Mouse (Mus musculus) thymus, adult 2 months (tissue): ENCODE data around the gene Krt222. TPM values are rescaled to one million over a fixed set of nuclear protein-coding genes. Genes with fewer than 3 reads are reported as not detected.
A peak's percentile ranks its signal among the peaks of the same experiment; 100 is the strongest.

Experiments used
- DNase-seq: peaks from one replicate; pipeline ENCODE4 v3.0.0; 2021
- H3K27ac ChIP-seq: fragments of 200-500 bp; 2 replicates; pipeline ENCODE4 v1.5.1; 2012; ENCODE audit warnings: low read length, control low read depth; ENCODE audit not compliant: control insufficient read depth, insufficient read depth
- H3K27me3 ChIP-seq: fragments of 200-500 bp; 2 replicates; pipeline ENCODE4 v1.6.1; 2012; ENCODE audit warnings: mild to moderate bottlenecking, low read length, moderate library complexity, mixed read lengths; ENCODE audit not compliant: control insufficient read depth, insufficient read depth
- H3K36me3 ChIP-seq: fragments of 200-500 bp; 2 replicates; pipeline ENCODE4 v1.6.1; 2012; ENCODE audit warnings: mild to moderate bottlenecking, low read length, moderate library complexity; ENCODE audit not compliant: control insufficient read depth, insufficient read depth
- H3K4me1 ChIP-seq: fragments of 200-500 bp; replicated peaks from 2 replicates; pipeline ENCODE4 v1.6.1; 2012; ENCODE audit warnings: low read length; ENCODE audit not compliant: control insufficient read depth, insufficient read depth
- H3K4me3 ChIP-seq: fragments of 200-500 bp; 2 replicates; pipeline ENCODE4 v1.5.1; 2012; ENCODE audit warnings: mild to moderate bottlenecking, low read length, control low read depth, moderate library complexity; ENCODE audit not compliant: control insufficient read depth, insufficient read depth
- CTCF ChIP-seq: fragments of 200-500 bp; IDR thresholded peaks from 2 replicates; pipeline ENCODE4 v1.5.1; 2012; ENCODE audit warnings: mild to moderate bottlenecking, control low read depth, low read length, moderate library complexity, borderline replicate concordance; ENCODE audit not compliant: control insufficient read depth, poor library complexity, insufficient read depth; ENCODE audit errors: extremely low read depth
- POLR2A ChIP-seq: fragments of 200-500 bp; IDR thresholded peaks from 2 replicates; pipeline ENCODE4 v1.6.1; 2012; ENCODE audit warnings: mild to moderate bottlenecking, low read length, control low read depth, moderate library complexity; ENCODE audit not compliant: control insufficient read depth, poor library complexity, insufficient read depth; ENCODE audit errors: extremely low read depth
- WGBS: fragments of 180-500 bp; shearing (Covaris S2); methylation state at CpG from one replicate; pipeline ENCODE4 v1.1.7; 2018; 5-methylcytosine and 5-hydroxymethylcytosine counted together
- polyA plus RNA-seq: library from polyadenylated mRNA; depleted of rRNA; stranded (reverse); fragments of >200 nt; gene quantifications from 2 replicates; pipeline ENCODE4 v1.2.3, GENCODE M21; 2012; rRNA removed

The Krt222 gene
- polyA plus RNA-seq, 1 experiment, result 0.40 TPM

DNA sequence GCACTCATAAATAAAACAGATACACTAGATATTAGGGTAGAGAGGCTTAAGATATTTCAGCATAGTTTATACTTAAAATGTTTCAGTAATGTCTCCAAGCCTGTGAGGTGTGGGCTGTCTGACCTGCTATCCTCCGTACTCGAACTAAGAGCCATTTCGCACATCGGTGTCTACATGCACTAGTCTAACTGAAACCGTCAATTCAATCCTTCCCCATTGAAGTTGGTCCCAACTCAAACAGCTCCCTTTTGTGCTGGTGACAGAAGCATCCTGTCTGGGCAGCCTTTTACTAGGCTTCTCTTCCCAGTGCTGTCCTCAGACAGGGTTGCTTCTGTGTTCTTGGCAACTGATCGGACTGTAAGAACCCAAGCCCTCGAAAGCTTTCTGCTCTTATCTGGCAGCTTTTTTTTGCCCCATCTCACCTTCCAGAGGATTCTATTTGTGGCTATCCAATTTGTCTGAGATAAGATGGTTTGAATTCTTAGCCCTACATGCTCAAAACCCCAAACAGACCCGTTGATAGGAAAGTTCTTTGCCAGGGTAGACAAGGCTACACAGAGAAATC is 35.7 kb downstream of the Krt222 start:
- DNase-seq, result no peak
- H3K36me3 ChIP-seq, result peaks cover 32% of the 10 kb centered on the region
- no peak for TF ChIP-seq CTCF
- no peaks in the 10 kb centered on the region for H3K4me1 ChIP-seq
- WGBS, result 92% methylated on average over 8 of the region's 8 CpGs
- H3K27ac ChIP-seq, result no peak overlapping the region
- no peak overlapping the region for H3K4me3 ChIP-seq
- H3K27me3 ChIP-seq, result no peaks in the 10 kb centered on the region

DNA sequence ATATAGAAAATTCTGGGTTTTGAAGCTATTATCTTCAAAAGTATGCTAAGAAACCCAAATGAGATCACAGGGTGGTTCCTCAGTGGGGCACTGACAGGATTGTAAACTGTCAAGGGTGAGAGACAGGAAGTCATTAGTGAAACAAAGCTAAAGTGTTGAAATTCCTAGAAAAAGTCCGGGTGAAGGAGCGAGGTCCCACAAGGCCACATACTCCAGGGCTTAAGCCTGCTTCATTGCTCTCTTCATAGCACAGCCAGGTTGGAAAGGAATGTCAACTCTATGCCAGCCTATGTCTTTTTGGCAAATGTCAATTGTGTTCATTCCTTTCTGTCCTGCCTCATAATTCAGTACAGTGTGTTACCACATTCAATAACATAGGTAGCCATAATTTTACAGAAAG is 36.4 kb downstream of the Krt222 start:
- DNase-seq, result no peak
- WGBS, result 86% methylated on average over 2 of the region's 2 CpGs
- TF ChIP-seq CTCF, result no peak
- no peak for TF ChIP-seq POLR2A
- Histone ChIP-seq H3K4me3 (no peak overlapping the region), H3K36me3 (peaks cover 24% of the 10 kb centered on the region), H3K4me1 (no peaks in the 10 kb centered on the region), H3K27ac (no peak overlapping the region), H3K27me3 (no peaks in the 10 kb centered on the region)

DNA sequence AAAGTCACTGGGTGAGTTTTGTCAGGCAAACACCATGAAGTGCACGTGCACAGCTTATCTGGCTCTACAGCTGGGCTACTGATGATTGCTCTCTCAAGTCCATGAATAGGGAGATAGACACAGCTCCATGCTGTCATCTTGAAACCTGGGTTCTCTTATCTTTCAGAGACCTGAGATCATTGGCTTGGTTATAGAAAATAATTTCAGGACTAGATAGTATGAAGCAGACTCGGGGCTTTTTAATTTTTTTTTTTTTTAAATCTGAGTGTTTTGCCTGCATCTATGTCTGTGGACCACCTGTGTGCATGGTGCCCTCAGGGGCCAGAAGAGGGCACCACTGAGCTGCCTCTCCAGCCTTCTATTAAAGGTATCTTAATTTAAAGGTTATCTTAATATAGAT is 36.9 kb downstream of the Krt222 start:
- DNase-seq, result peak; percentile 38
- 30% methylated on average over 2 of the region's 2 CpGs for WGBS
- Histone ChIP-seq H3K4me3 (no peak overlapping the region), H3K27me3 (no peaks in the 10 kb centered on the region), H3K27ac (no peak overlapping the region), H3K4me1 (no peaks in the 10 kb centered on the region), H3K36me3 (peaks cover 19% of the 10 kb centered on the region)
- TF ChIP-seq POLR2A (no peak), CTCF (peak; percentile 51; the same call in 1 of the 2 replicates)

DNA sequence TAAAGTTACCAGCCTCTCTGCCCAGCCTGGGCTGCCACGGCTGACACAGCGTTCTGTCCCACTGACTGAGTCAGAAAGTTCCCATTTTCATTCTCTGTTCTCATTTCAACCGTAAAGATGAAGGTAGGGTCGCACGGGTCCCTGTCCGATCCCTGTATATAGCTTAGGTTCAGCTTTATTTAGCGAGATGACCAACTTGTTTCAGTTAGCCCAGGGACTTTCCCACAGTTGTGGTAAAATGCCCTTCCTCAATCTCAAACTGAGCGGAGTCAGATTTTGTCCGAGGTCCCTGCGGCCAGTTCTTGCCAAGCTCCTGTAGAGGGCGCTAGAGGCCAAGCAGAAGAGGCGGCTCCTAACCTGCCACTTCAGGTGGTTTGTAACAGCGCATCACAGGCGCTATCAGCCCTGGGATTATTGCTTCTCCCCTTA is 54.7 kb downstream of the Krt222 start:
- WGBS, result 4% methylated on average over 14 of the region's 14 CpGs
- Histone ChIP-seq H3K36me3 (no peaks in the 10 kb centered on the region), H3K27me3 (no peaks in the 10 kb centered on the region), H3K4me1 (no peaks in the 10 kb centered on the region), H3K27ac (no peak overlapping the region), H3K4me3 (no peak overlapping the region)
- TF ChIP-seq CTCF (peak; percentile 87; the same call in 1 of the 2 replicates), POLR2A (no peak)
- peak; percentile 65 for DNase-seq

- DNase-seq, result no peak
- H3K4me3 ChIP-seq, result no peak overlapping the region
- 97% methylated on average over 4 of the region's 4 CpGs for WGBS
- H3K36me3 ChIP-seq, result no peaks in the 10 kb centered on the region
- peaks cover 4% of the 10 kb centered on the region for H3K4me1 ChIP-seq
- TF ChIP-seq POLR2A (no peak), CTCF (no peak)
- no peak overlapping the region for H3K27ac ChIP-seq
- H3K27me3 ChIP-seq, result no peaks in the 10 kb centered on the region
Observed at GRCm38 (mm10) chr11:99187348-99187747, 56.5 kb downstream of the Krt222 start.

DNA sequence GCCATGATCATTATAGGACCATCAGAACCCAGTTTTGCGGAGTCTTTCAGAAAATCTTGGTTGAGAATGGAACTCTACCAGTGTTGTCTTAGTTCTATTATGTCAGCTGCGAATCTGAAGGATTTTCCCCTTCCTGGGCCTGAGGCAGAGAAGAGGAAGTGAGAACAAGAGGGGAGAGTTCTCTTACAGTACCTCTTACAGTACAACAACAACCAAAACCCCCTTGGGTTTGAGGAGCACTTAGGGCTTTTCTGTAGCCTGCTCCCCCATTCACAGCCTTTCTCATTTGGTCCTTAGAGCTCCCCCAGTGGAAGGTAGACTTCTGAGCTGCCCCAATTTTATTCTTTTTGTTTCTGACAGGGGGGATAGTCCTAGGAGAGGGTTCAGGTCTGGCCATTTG is 57.0 kb downstream of the Krt222 start:
- no peak for TF ChIP-seq POLR2A
- no peak for TF ChIP-seq CTCF
- H3K27me3 ChIP-seq, result no peaks in the 10 kb centered on the region
- no peak overlapping the region for H3K27ac ChIP-seq
- H3K4me1 ChIP-seq, result peaks cover 5% of the 10 kb centered on the region
- no peak for DNase-seq
- H3K36me3 ChIP-seq, result no peaks in the 10 kb centered on the region
- WGBS, result 61% methylated on average over 2 of the region's 2 CpGs
- no peak overlapping the region for H3K4me3 ChIP-seq

Other genes with a start within 250 kb of the Krt222 start
- 59.2 and 85.6 TPM in 2 replicates for gene Top2a, start 219.9 kb downstream of the Krt222 start, polyA plus RNA-seq
- gene Igfbp4, start 202.8 kb downstream of the Krt222 start, polyA plus RNA-seq, result 176 and 220 TPM in 2 replicates
- 5.2 and 7.5 TPM in 2 replicates for gene Tns4, start 154.8 kb downstream of the Krt222 start, polyA plus RNA-seq
- 202 and 240 TPM in 2 replicates for gene Ccr7, start 89.0 kb downstream of the Krt222 start, polyA plus RNA-seq
- 37.0 and 43.5 TPM in 2 replicates for gene Smarce1, start 13.1 kb downstream of the Krt222 start, polyA plus RNA-seq
- gene Krt24, start 41.2 kb upstream of the Krt222 start, polyA plus RNA-seq, result 0.10 and 0.12 TPM in 2 replicates
- gene Krt25, start 78.9 kb upstream of the Krt222 start, polyA plus RNA-seq, result 0.16 and 0.18 TPM in 2 replicates
- not detected in 2 replicates for gene Krt26, start 93.9 kb upstream of the Krt222 start, polyA plus RNA-seq
- 0.05 and 0.13 TPM in 2 replicates for gene Krt27, start 107.0 kb upstream of the Krt222 start, polyA plus RNA-seq
- gene Krt28, start 130.8 kb upstream of the Krt222 start, polyA plus RNA-seq, result not detected in 2 replicates
- gene Krt10, start 145.3 kb upstream of the Krt222 start, polyA plus RNA-seq, result 4.9 and 6.4 TPM in 2 replicates
- 0.27 and 0.34 TPM in 2 replicates for gene Krt12, start 178.2 kb upstream of the Krt222 start, polyA plus RNA-seq
- gene Krt20, start 194.1 kb upstream of the Krt222 start, polyA plus RNA-seq, result 0.65 and 1.0 TPM in 2 replicates
- 1.5 and 1.7 TPM in 2 replicates for gene Krt23, start 249.1 kb upstream of the Krt222 start, polyA plus RNA-seq